Mouse (Mus musculus) retina, embryonic 14.5 days (tissue): ENCODE results near the gene Olfr322.
"Not testable (repeated sequence)": the region's sequence is repeated elsewhere in the genome, so short reads cannot be mapped to it uniquely, and the experiment has no call there.

Experiments
- DNase-seq: peaks from one replicate; pipeline ENCODE4 v3.0.0-alpha.2; 2015; ENCODE audit warnings: low spot score

Olfr322 gene

GRCm38 (mm10) chr11:58658596-58658995 lies at the start of gene Olfr322:
TSS of gene Olfr322 (plus strand) at chr11:58658782.
- DNase-seq = no peak

GRCm38 (mm10) chr11:58613359-58613758 lies 45.2 kb upstream of the Olfr322 start:
- no peak for DNase-seq

DNA sequence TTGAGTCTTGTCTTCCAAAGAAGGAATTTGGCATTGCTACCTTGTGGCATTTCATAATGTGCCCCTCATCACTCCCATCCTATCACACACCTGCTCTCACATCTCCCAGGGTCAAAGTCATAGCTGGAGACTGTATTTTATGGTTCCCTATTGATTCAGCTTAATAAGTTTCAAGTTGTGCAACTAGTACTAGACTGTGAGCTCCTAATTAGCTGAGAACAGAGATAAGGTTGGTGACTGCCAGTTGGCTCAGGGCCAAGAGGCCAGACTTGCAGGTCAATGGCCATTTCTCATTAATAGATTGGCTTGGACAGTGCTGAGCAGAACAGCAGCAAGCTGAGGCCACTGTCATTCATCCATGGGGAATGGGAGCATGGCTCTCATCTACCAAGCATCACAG lies 44.1 kb upstream of the Olfr322 start:
- DNase-seq = peak; percentile 14

DNA sequence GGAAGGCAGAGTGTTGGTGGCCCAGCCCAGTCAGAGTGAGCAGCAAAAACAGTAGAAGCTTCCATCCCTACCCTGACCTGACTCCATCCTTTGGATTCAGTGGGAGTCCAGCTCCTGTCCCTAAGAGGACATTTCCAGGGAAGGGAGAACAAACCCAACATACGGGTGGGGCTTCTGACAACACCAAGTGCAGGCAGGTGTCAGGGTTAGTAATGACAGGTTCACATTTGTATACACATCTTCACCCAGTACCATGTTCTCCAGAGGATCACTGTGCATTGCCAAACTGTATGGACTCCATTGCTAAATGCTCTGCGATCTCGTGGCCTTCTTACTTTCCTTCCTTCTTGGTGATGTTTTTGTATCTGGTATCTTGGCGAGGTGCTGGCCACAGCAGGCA lies 42.6 kb upstream of the Olfr322 start, which contains the start of gene 2210407C18Rik:
Gene 2210407C18Rik, minus strand, starts transcription at position 101 of the 400 bp plus-strand sequence.
- no peak for DNase-seq

DNA sequence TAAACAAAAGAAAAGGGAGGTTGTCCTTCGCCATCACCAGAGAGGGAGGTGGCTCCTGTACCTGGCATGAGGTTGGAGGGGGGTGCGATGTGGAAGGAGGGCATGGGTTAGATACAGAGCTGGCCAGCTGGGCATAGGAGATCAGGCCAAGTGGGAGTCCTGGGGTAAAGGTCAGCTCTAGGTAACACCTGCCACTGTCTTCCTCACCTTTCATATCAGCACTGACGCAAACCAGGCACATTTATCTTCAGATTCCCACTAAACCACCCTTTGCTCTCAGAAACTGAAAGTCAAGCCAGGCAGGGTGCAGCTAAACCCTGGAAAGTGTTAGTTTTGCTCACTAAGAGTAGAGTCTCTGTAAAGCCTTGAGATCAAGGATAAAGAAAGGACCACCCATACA lies 40.2 kb upstream of the Olfr322 start:
- no peak for DNase-seq

DNA sequence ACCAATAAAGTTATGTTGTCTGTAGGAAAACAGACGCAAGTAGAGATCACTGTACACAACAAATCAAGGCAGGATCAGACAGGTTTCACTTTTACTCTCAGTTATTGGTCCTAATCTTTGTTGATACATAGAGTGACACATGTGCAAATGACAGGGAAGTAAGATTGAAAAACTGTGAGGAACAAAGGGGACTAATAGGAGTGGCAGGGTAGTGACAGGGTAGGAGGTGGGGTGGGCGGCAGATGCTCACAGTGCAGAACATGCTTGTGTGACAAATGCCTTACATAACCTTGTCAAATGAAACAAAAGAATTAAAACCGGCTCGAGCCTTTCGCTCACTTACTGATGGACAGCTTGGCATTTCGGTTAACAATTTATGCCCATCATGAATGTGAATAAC lies 39.8 kb upstream of the Olfr322 start:
- no peak for DNase-seq

- no peak for DNase-seq
These were observed 32.4 kb upstream of the Olfr322 start for GRCm38 (mm10) chr11:58626146-58626545.

GRCm38 (mm10) chr11:58630401-58630800 lies 28.2 kb upstream of the Olfr322 start, which contains the start of gene Olfr323:
TSS of gene Olfr323 (minus strand) at chr11:58630501.
- DNase-seq = no peak

GRCm38 (mm10) chr11:58634878-58635277 lies 23.7 kb upstream of the Olfr322 start:
- no peak for DNase-seq

- peak; percentile 78 for DNase-seq
These were observed 22.1 kb upstream of the Olfr322 start for GRCm38 (mm10) chr11:58636376-58636977.

- no peak for DNase-seq
These were observed 20.3 kb upstream of the Olfr322 start for GRCm38 (mm10) chr11:58638176-58638701.

GRCm38 (mm10) chr11:58640272-58640867 lies 18.2 kb upstream of the Olfr322 start, which contains the start of gene Trim58:
TSS of gene Trim58 (plus strand) at chr11:58640465.
- DNase-seq = peak; percentile 41

GRCm38 (mm10) chr11:58641057-58641456 lies 17.5 kb upstream of the Olfr322 start:
- DNase-seq = no peak

- no peak for DNase-seq
These were observed 16.8 kb upstream of the Olfr322 start for GRCm38 (mm10) chr11:58641638-58642358.

DNA sequence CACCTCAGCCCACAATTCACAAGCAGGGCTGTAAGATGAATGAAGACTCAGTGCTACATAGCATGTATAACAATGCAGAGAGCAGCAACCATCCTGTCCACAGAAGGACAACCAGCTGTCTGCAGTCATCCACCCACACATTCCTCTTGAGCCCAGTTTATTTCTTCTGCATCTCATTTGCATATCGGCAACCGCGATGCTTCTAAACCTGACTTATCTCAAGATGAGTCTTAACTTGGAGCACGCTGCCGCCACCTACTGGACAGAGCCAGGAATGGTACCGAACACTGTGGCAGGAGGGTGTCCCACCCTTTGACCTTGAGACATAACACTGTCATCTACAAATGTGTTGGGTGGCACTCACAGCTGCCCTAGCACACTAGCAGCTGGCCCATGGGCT lies 15.2 kb upstream of the Olfr322 start:
- peak; percentile 57 for DNase-seq

DNA sequence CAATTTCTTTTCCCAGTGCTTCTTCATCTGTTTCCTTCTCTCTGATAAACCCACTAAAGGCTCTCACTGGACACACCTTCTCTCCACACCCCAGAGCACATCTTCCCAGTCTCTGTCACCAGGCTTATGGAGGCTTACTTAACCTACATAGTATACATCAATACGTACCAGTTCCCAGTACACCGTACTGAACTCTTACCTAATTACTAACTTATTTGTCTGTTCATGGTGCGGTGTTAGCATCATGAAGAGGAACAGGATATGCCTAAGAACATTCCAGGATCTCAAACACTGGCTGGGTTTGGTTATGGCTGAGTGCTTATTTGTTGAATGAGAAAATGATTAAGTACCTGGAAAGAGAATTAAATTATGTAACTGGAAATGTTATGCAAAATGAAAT lies 3.4 kb upstream of the Olfr322 start:
- no peak for DNase-seq

GRCm38 (mm10) chr11:58669252-58669651 lies 10.7 kb downstream of the Olfr322 start:
- DNase-seq = no peak

GRCm38 (mm10) chr11:58671825-58672224 lies 13.2 kb downstream of the Olfr322 start:
- no peak for DNase-seq

GRCm38 (mm10) chr11:58680799-58681198 lies 22.2 kb downstream of the Olfr322 start, which contains the start of gene Olfr320:
TSS of gene Olfr320 (plus strand) at chr11:58681099.
- DNase-seq = no peak

GRCm38 (mm10) chr11:58698862-58699261 lies 40.3 kb downstream of the Olfr322 start, which contains the start of gene Olfr319:
TSS of gene Olfr319 (plus strand) at chr11:58699162.
- DNase-seq = no peak

DNA sequence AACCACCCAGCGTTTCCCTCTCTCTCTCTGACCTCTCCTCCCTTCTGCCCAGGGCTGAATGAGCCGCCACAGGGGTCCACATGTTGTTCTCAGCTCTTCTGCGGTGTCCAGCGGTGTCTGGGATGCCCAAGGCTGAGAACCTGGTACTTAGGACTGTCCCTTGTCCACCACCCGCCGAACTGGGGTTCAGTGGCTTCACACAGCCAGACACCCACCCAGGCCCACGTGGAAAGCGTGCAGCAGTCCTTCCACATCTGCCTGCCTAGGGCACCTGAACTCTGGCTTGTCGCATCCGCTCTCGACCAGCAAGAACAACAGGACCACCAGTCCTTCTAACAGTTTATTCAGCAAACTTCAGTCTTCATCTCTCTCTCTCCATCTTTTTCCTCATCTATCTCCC lies 50.5 kb downstream of the Olfr322 start:
- no peak for DNase-seq

- not testable (repeated sequence) for DNase-seq
These were observed 59.1 kb downstream of the Olfr322 start for GRCm38 (mm10) chr11:58717723-58718122.
